Mouse (Mus musculus): ENCODE data around the gene Hoxb9. TPM values are rescaled to one million over a fixed set of nuclear protein-coding genes. Genes with fewer than 3 reads are reported as not detected.

Gene Hoxb9
- polyA plus RNA-seq (2014; fragmentation: Nextera tagmentation; extraction: Ambion mirVana), result 1.0 and 1.1 TPM in 2 replicates

GRCm38 (mm10) chr11:96270996-96271540 is at the start of gene Hoxb9:
Gene Hoxb9 (plus strand): TSS chr11:96271457.
- Histone ChIP-seq H3K9ac (ENCODE audit: low read length) (peak within 1 kb of the TSS; percentile 37; the same call in 1 of the 2 replicates), H3K27me3 (replicated peaks; ENCODE audit: control insufficient read depth, insufficient read depth, low read length) (peaks cover 99% of the 10 kb centered on the region), H3K27ac (ENCODE audit: low read depth) (peak within 1 kb of the TSS; percentile 41; the same call in 1 of the 2 replicates), H3K36me3 (ENCODE audit: control insufficient read depth, insufficient read depth, low read length) (no peaks in the 10 kb centered on the region), H3K4me3 (ENCODE audit: low read depth, low read length) (peak within 1 kb of the TSS; percentile 30), H3K4me2 (ENCODE audit: low read length) (peak within 1 kb of the TSS; percentile 49), H3K4me1 (replicated peaks; ENCODE audit: control insufficient read depth, insufficient read depth, low read length) (0 out of 2 replicates have a peak, but pooled peaks cover 15% of the 10 kb centered on the region), H3K9me3 (ENCODE audit: control insufficient read depth, low read length) (no peaks in the 10 kb centered on the region)
- DNase-seq (ENCODE audit: low spot score) (no peak), ATAC-seq (replicated peaks; ENCODE audit: low FRiP score, low TSS enrichment, low read depth) (peak; percentile 26; the same call in 1 of the 2 replicates)
- under 1% methylated on average over 40 of the region's 40 CpGs for WGBS

DNA sequence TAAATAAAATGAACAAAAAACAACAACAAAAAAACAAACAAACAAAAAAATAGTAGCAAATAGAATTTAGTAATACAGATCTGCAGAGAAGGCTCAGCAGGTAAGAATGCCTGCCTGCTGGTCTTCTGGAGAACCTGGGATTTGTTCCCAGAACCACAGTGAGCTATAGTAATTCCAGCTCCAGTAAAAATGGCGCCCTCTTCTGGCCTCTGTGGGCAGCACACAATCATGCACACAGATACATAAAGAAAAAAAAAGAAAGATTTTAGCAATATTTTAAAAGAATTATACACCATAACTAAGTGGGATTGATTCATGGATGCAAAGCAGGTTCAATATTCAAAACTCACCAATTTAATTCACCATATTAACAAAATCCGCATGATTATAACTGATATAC is 47.4 kb upstream of the Hoxb9 start:
- Histone ChIP-seq H3K9me3 (ENCODE audit: control insufficient read depth, low read length) (0 out of 2 replicates have a peak, but pooled peaks cover 6% of the 10 kb centered on the region), H3K36me3 (ENCODE audit: control insufficient read depth, insufficient read depth, low read length) (no peaks in the 10 kb centered on the region), H3K27ac (ENCODE audit: low read depth) (no peak overlapping the region), H3K27me3 (replicated peaks; ENCODE audit: control insufficient read depth, insufficient read depth, low read length) (no peaks in the 10 kb centered on the region), H3K9ac (ENCODE audit: low read length) (no peak overlapping the region), H3K4me2 (ENCODE audit: low read length) (no peak overlapping the region), H3K4me3 (ENCODE audit: low read depth, low read length) (no peak overlapping the region), H3K4me1 (replicated peaks; ENCODE audit: control insufficient read depth, insufficient read depth, low read length) (no peaks in the 10 kb centered on the region)
- DNase-seq (ENCODE audit: low spot score), result no peak
- 41% methylated on average over 2 of the region's 2 CpGs for WGBS
- ATAC-seq (replicated peaks; ENCODE audit: low FRiP score, low TSS enrichment, low read depth), result no peak

DNA sequence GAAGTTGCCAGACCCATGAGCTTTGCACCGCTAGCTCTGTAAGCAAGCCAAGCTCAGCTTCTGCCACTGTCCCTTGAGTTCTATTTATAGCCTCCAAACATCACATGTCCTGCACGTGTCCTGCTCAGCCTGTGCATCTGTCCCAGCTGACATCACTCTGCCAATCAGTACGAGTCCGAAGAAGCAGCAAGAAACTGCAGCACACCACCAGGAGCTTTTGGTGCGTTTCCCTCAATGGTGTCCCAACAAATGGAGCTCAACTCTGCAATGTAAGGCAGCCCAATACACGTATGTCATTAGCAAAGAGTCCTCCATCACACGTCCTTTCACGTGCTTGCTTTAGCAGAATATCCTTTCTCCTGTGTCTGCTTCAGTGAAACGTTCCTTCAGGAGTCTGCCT is 43.6 kb upstream of the Hoxb9 start:
- no peak overlapping the region for H3K4me2 ChIP-seq (ENCODE audit: low read length)
- H3K4me1 ChIP-seq (replicated peaks; ENCODE audit: control insufficient read depth, insufficient read depth, low read length), result no peaks in the 10 kb centered on the region
- no peaks in the 10 kb centered on the region for H3K36me3 ChIP-seq (ENCODE audit: control insufficient read depth, insufficient read depth, low read length)
- ATAC-seq (replicated peaks; ENCODE audit: low FRiP score, low TSS enrichment, low read depth), result no peak
- H3K4me3 ChIP-seq (ENCODE audit: low read depth, low read length), result no peak overlapping the region
- no peaks in the 10 kb centered on the region for H3K9me3 ChIP-seq (ENCODE audit: control insufficient read depth, low read length)
- no peak overlapping the region for H3K9ac ChIP-seq (ENCODE audit: low read length)
- 75% methylated on average over 9 of the region's 9 CpGs for whole genome bisulfite sequencing
- 0 out of 2 replicates have a peak, but pooled peaks cover 4% of the 10 kb centered on the region for H3K27me3 ChIP-seq (replicated peaks; ENCODE audit: control insufficient read depth, insufficient read depth, low read length)
- no peak overlapping the region for H3K27ac ChIP-seq (ENCODE audit: low read depth)
- DNase-seq (ENCODE audit: low spot score), result no peak

DNA sequence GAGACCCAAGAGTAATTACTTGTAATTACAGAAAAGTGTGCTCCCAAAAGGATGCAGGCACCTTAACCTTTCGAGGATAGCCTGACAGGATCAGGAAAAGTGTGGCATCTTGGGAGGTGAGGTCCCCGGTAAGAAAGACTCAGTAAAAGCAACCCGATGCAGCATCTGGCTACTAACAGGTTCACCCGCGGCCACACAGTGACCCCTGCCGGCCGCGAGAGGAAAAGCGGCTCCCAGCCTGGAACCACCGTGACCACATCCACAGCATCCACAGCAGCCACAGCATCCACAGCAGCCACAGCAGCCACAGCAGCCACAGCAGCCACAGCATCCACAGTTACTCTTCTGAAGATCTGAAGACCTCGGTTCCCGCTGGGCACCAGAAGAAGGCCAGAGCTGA is 36.4 kb upstream of the Hoxb9 start:
- 3% methylated on average over 12 of the region's 12 CpGs for WGBS
- peaks cover 18% of the 10 kb centered on the region for H3K27me3 ChIP-seq (replicated peaks; ENCODE audit: control insufficient read depth, insufficient read depth, low read length)
- H3K9me3 ChIP-seq (ENCODE audit: control insufficient read depth, low read length), result no peaks in the 10 kb centered on the region
- H3K4me3 ChIP-seq (ENCODE audit: low read depth, low read length), result no peak overlapping the region
- H3K4me1 ChIP-seq (replicated peaks; ENCODE audit: control insufficient read depth, insufficient read depth, low read length), result no peaks in the 10 kb centered on the region
- H3K36me3 ChIP-seq (ENCODE audit: control insufficient read depth, insufficient read depth, low read length), result no peaks in the 10 kb centered on the region
- H3K27ac ChIP-seq (ENCODE audit: low read depth), result no peak overlapping the region
- no peak overlapping the region for H3K9ac ChIP-seq (ENCODE audit: low read length)
- no peak for ATAC-seq (replicated peaks; ENCODE audit: low FRiP score, low TSS enrichment, low read depth)
- DNase-seq (ENCODE audit: low spot score), result peak; percentile 80
- H3K4me2 ChIP-seq (ENCODE audit: low read length), result no peak overlapping the region

DNA sequence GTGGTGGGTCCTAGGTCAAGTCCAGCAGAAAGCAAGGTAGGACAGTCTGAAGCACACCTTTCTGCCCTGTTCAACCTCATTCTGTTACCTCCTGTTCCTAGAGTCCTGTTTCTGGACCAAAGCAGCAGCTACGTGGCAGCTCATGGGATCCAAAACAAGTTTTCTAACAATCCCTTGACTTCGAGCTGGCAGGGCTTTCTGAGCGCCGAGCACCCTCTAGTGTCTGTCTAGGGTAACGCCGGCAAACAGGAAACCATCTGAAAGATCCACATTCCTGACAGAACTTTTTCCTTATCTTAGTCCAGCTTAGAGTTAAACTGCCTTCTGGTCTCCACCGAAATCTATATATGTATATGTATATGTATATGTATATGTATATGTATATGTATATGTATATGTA is 31.0 kb upstream of the Hoxb9 start:
- Histone ChIP-seq H3K4me3 (ENCODE audit: low read depth, low read length) (no peak overlapping the region), H3K4me1 (replicated peaks; ENCODE audit: control insufficient read depth, insufficient read depth, low read length) (no peaks in the 10 kb centered on the region), H3K27me3 (replicated peaks; ENCODE audit: control insufficient read depth, insufficient read depth, low read length) (peaks cover 10% of the 10 kb centered on the region; the same call in 1 of the 2 replicates), H3K4me2 (ENCODE audit: low read length) (no peak overlapping the region), H3K36me3 (ENCODE audit: control insufficient read depth, insufficient read depth, low read length) (no peaks in the 10 kb centered on the region), H3K9me3 (ENCODE audit: control insufficient read depth, low read length) (no peaks in the 10 kb centered on the region), H3K9ac (ENCODE audit: low read length) (no peak overlapping the region), H3K27ac (ENCODE audit: low read depth) (no peak overlapping the region)
- ATAC-seq (replicated peaks; ENCODE audit: low FRiP score, low TSS enrichment, low read depth), result no peak
- peak; percentile 86 for DNase-seq (ENCODE audit: low spot score)
- WGBS, result 2% methylated on average over 7 of the region's 7 CpGs

- H3K4me2 ChIP-seq (ENCODE audit: low read length), result peak overlapping the region; percentile 23; the same call in 1 of the 2 replicates
- H3K27ac ChIP-seq (ENCODE audit: low read depth), result no peak overlapping the region
- H3K9me3 ChIP-seq (ENCODE audit: control insufficient read depth, low read length), result no peaks in the 10 kb centered on the region
- no peak overlapping the region for H3K9ac ChIP-seq (ENCODE audit: low read length)
- H3K4me1 ChIP-seq (replicated peaks; ENCODE audit: control insufficient read depth, insufficient read depth, low read length), result peaks cover 3% of the 10 kb centered on the region; the same call in 1 of the 2 replicates
- peaks cover 84% of the 10 kb centered on the region for H3K27me3 ChIP-seq (replicated peaks; ENCODE audit: control insufficient read depth, insufficient read depth, low read length)
- under 1% methylated on average over 14 of the region's 14 CpGs for WGBS
- DNase-seq (ENCODE audit: low spot score) (peak; percentile 61), ATAC-seq (replicated peaks; ENCODE audit: low FRiP score, low TSS enrichment, low read depth) (no peak)
- H3K36me3 ChIP-seq (ENCODE audit: control insufficient read depth, insufficient read depth, low read length), result no peaks in the 10 kb centered on the region
- peak overlapping the region; percentile 26; the same call in 1 of the 2 replicates for H3K4me3 ChIP-seq (ENCODE audit: low read depth, low read length)
Observed at GRCm38 (mm10) chr11:96250901-96251300, 20.4 kb upstream of the Hoxb9 start.

DNA sequence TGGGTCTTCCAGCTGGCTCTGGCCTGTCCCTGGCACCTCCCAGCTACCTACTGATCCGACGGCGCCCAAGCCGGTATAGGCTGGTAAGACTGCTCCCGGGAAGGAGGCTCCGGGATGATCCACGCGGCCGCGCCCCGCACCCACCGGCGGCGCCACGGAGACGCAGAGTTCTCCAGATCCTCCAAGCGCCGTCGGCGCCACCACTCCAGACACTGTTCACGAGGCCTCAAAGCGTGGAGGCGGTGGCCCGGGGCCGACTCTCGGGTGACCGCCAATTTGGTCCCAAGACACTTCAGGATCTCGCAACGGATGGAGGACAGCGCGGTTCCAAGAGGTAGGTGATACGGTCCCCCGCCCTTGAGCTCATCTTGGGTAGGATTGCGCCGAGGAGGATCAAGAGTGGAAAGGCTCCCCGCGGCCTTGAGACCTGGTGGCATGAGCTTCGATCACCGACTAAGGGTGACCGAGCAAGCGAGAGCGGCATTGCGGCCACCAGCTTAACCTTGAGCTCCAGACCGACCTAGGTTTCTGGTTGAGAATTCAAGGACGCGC is 19.7 kb upstream of the Hoxb9 start:
- Histone ChIP-seq H3K4me1 (replicated peaks; ENCODE audit: control insufficient read depth, insufficient read depth, low read length) (peaks cover 3% of the 10 kb centered on the region; the same call in 1 of the 2 replicates), H3K9ac (ENCODE audit: low read length) (peak overlapping the region; percentile 23; the same call in 1 of the 2 replicates), H3K27ac (ENCODE audit: low read depth) (no peak overlapping the region), H3K4me3 (ENCODE audit: low read depth, low read length) (peak overlapping the region; percentile 26), H3K9me3 (ENCODE audit: control insufficient read depth, low read length) (no peaks in the 10 kb centered on the region), H3K27me3 (replicated peaks; ENCODE audit: control insufficient read depth, insufficient read depth, low read length) (peaks cover 84% of the 10 kb centered on the region), H3K36me3 (ENCODE audit: control insufficient read depth, insufficient read depth, low read length) (no peaks in the 10 kb centered on the region), H3K4me2 (ENCODE audit: low read length) (peak overlapping the region; percentile 25; the same call in 1 of the 2 replicates)
- 1% methylated on average over 46 of the region's 46 CpGs for WGBS
- ATAC-seq (replicated peaks; ENCODE audit: low FRiP score, low TSS enrichment, low read depth) (no peak; the same call in 1 of the 2 replicates), DNase-seq (ENCODE audit: low spot score) (peak; percentile 69)

DNA sequence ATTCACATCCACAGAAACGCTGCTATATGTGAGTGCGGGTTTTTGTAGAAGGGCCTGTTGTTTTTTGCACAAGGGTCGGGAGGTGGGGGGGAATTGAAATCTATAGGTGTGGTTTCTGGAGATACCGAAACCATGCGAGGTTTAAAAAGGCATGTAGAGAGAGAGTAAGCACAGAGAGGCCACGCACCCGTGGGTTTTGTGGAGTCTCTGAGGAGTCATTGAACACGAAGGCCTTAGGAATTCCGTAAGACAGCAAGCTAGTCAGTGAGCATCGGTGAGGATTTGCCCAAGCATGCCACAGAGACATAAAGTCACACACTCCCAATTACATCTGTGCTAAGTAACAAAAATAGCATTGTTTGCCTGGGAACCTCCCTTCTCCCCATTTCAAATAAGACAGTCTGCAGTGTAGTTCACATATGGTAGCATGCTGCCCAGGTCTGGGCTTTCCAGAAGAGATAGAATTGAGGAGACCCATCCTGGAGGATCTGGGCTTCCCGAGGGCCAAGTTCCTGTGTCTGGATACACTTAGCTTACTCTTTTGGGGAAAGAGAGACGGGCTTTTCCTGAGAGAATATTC is 18.6 kb upstream of the Hoxb9 start:
- no peak for DNase-seq (ENCODE audit: low spot score)
- Histone ChIP-seq H3K36me3 (ENCODE audit: control insufficient read depth, insufficient read depth, low read length) (no peaks in the 10 kb centered on the region), H3K4me1 (replicated peaks; ENCODE audit: control insufficient read depth, insufficient read depth, low read length) (peaks cover 3% of the 10 kb centered on the region; the same call in 1 of the 2 replicates), H3K9me3 (ENCODE audit: control insufficient read depth, low read length) (no peaks in the 10 kb centered on the region), H3K27ac (ENCODE audit: low read depth) (no peak overlapping the region), H3K9ac (ENCODE audit: low read length) (no peak overlapping the region), H3K4me3 (ENCODE audit: low read depth, low read length) (peak overlapping the region; percentile 26), H3K27me3 (replicated peaks; ENCODE audit: control insufficient read depth, insufficient read depth, low read length) (peaks cover 87% of the 10 kb centered on the region), H3K4me2 (ENCODE audit: low read length) (0 out of 2 replicates have a peak overlapping the region, but pooled peaks have one; percentile 0)
- 4% methylated on average over 12 of the region's 12 CpGs for WGBS
- no peak for ATAC-seq (replicated peaks; ENCODE audit: low FRiP score, low TSS enrichment, low read depth)
